Mouse (Mus musculus) CH12.LX (cell line): ENCODE results near the gene Bach2. TPM values are rescaled to one million over a fixed set of nuclear protein-coding genes. Genes with fewer than 3 reads are reported as not detected.

ENCODE experiments used
- DNase-seq: peaks from one replicate; pipeline ENCODE4 v3.0.0-alpha.2; 2013; ENCODE audit errors: extremely low read depth
- H3K27ac ChIP-seq: 2 replicates; pipeline ENCODE4 v1.5.1; 2012; ENCODE audit warnings: low read depth, mild to moderate bottlenecking, control low read depth, moderate library complexity; ENCODE audit not compliant: insufficient read depth
- H3K27me3 ChIP-seq: replicated peaks from 2 replicates; pipeline ENCODE3; 2012; ENCODE audit warnings: inconsistent platforms
- H3K36me3 ChIP-seq, 2 experiments: replicated peaks in 1 of 2; 2 replicates each; pipeline versions ENCODE3 to v1.6.1; 2012; ENCODE audit warnings: inconsistent platforms in 1 of 2, low read length in 1 of 2, mild to moderate bottlenecking in 1 of 2, mixed read lengths in 1 of 2, moderate library complexity in 1 of 2; ENCODE audit not compliant: control insufficient read depth in 1 of 2, insufficient read depth in 1 of 2
- H3K4me1 ChIP-seq, 2 experiments: 2 replicates each; pipeline ENCODE4 v1.6.1; 2012; ENCODE audit warnings: inconsistent platforms in 1 of 2, moderate library complexity in 1 of 2; ENCODE audit not compliant: insufficient read depth in 2 of 2, control insufficient read depth in 1 of 2
- H3K4me2 ChIP-seq: 2 replicates; pipeline ENCODE4 v1.6.1; 2012; ENCODE audit warnings: low read depth, mild to moderate bottlenecking, control low read depth; ENCODE audit not compliant: poor library complexity, insufficient read depth, severe bottlenecking
- H3K4me3 ChIP-seq, 3 experiments: fragments of 150-350 bp in 1 of 3; sonication (generic) in 1 of 3; replicated peaks in 1 of 3; 2 replicates each; pipeline versions ENCODE3 to v1.5.1; 2011 to 2012; ENCODE audit warnings: low read depth in 2 of 3, low read length in 2 of 3, mild to moderate bottlenecking in 2 of 3, moderate library complexity in 2 of 3, control low read depth in 1 of 3, improper control_type of control experiment in 1 of 3, inconsistent platforms in 1 of 3, mixed read lengths in 1 of 3; ENCODE audit not compliant: poor library complexity in 1 of 3
- H3K79me2 ChIP-seq: replicated peaks from 2 replicates; pipeline ENCODE4 v1.6.1; 2012; ENCODE audit warnings: mild to moderate bottlenecking, moderate library complexity; ENCODE audit not compliant: control insufficient read depth, poor library complexity, insufficient read depth, severe bottlenecking; ENCODE audit errors: extremely low read depth
- H3K9ac ChIP-seq: 2 replicates; pipeline ENCODE4 v1.6.1; 2012; ENCODE audit warnings: low read depth, mild to moderate bottlenecking, control low read depth, moderate library complexity; ENCODE audit not compliant: insufficient read depth
- H3K9me3 ChIP-seq: replicated peaks from 2 replicates; pipeline ENCODE3; 2012; ENCODE audit warnings: low read length, inconsistent platforms, mixed read lengths
- BHLHE40 ChIP-seq: IDR thresholded peaks from 2 replicates; pipeline ENCODE4 v1.6.1; 2011; ENCODE audit warnings: mild to moderate bottlenecking, low read depth, low read length, improper control_type of control experiment
- CHD1 ChIP-seq: IDR thresholded peaks from 2 replicates; pipeline ENCODE4 v1.6.1; 2012; ENCODE audit warnings: low read depth, low read length, improper control_type of control experiment, inconsistent platforms
- CTCF ChIP-seq, 2 experiments: IDR thresholded peaks in 1 of 2; conservative IDR thresholded peaks in 1 of 2; 2 replicates each; pipeline ENCODE4 v1.5.1; 2011 to 2012; ENCODE audit warnings: low read depth in 2 of 2, low read length in 2 of 2, improper control_type of control experiment in 1 of 2, inconsistent platforms in 1 of 2, mild to moderate bottlenecking in 1 of 2, moderate library complexity in 1 of 2
- GABPA ChIP-seq: IDR thresholded peaks from 2 replicates; pipeline ENCODE4 v1.6.1; 2012; ENCODE audit warnings: low read depth, low read length, improper control_type of control experiment, inconsistent platforms; ENCODE audit not compliant: insufficient replicate concordance
- IRF4 ChIP-seq: IDR thresholded peaks from 2 replicates; pipeline ENCODE4 v1.6.1; 2014; ENCODE audit warnings: low read depth, mild to moderate bottlenecking, inconsistent platforms, low read length, improper control_type of control experiment
- JUN ChIP-seq: IDR thresholded peaks from 2 replicates; pipeline ENCODE4 v1.6.1; 2011; ENCODE audit warnings: low read depth, mild to moderate bottlenecking, low read length, improper control_type of control experiment, moderate library complexity; ENCODE audit not compliant: insufficient read depth
- KAT2A ChIP-seq: IDR thresholded peaks from 2 replicates; pipeline ENCODE4 v1.6.1; 2012; ENCODE audit warnings: low read length, improper control_type of control experiment, inconsistent platforms; ENCODE audit not compliant: insufficient replicate concordance
- MAFK ChIP-seq: IDR thresholded peaks from 2 replicates; pipeline ENCODE4 v1.6.1; 2011; ENCODE audit warnings: low read length, improper control_type of control experiment; ENCODE audit not compliant: insufficient replicate concordance
- MAZ ChIP-seq: IDR thresholded peaks from 2 replicates; pipeline ENCODE4 v1.6.1; 2012; ENCODE audit warnings: low read depth, mild to moderate bottlenecking, inconsistent platforms, low read length, improper control_type of control experiment, moderate library complexity
- MXI1 ChIP-seq: IDR thresholded peaks from 2 replicates; pipeline ENCODE4 v1.6.1; 2011; ENCODE audit warnings: mild to moderate bottlenecking, low read depth, low read length, improper control_type of control experiment
- NELFE ChIP-seq: IDR thresholded peaks from 2 replicates; pipeline ENCODE4 v1.6.1; 2011; ENCODE audit warnings: low read depth, low read length, improper control_type of control experiment
- NRF1 ChIP-seq: IDR thresholded peaks from 2 replicates; pipeline ENCODE4 v1.6.1; 2014; ENCODE audit warnings: low read depth, mild to moderate bottlenecking, inconsistent platforms, low read length, improper control_type of control experiment, moderate library complexity
- POLR2A ChIP-seq: IDR thresholded peaks from 2 replicates; pipeline ENCODE4 v1.6.1; 2011; ENCODE audit warnings: low read depth, mild to moderate bottlenecking, improper control_type of control experiment, low read length
- RAD21 ChIP-seq: IDR thresholded peaks from 2 replicates; pipeline ENCODE4 v1.6.1; 2011; ENCODE audit warnings: low read depth, mild to moderate bottlenecking, low read length, improper control_type of control experiment, moderate library complexity
- SIN3A ChIP-seq: IDR thresholded peaks from 2 replicates; pipeline ENCODE4 v1.6.1; 2012; ENCODE audit warnings: low read length, improper control_type of control experiment, inconsistent platforms
- TBP ChIP-seq: conservative IDR thresholded peaks from 2 replicates; pipeline ENCODE4 v1.6.1; 2011; ENCODE audit warnings: low read depth, low read length, improper control_type of control experiment
- TCF12 ChIP-seq: IDR thresholded peaks from 2 replicates; pipeline ENCODE4 v1.6.1; 2014; ENCODE audit warnings: low read depth, mild to moderate bottlenecking, inconsistent platforms, low read length, improper control_type of control experiment
- UBTF ChIP-seq: IDR thresholded peaks from 2 replicates; pipeline ENCODE4 v1.6.1; 2012; ENCODE audit warnings: low read depth, mild to moderate bottlenecking, inconsistent platforms, low read length, improper control_type of control experiment, moderate library complexity
- USF1 ChIP-seq: IDR thresholded peaks from 2 replicates; pipeline ENCODE4 v1.6.1; 2014; ENCODE audit warnings: low read depth, mild to moderate bottlenecking, inconsistent platforms, low read length, improper control_type of control experiment
- ZKSCAN1 ChIP-seq: IDR thresholded peaks from 2 replicates; pipeline ENCODE4 v1.6.1; 2012; ENCODE audit warnings: low read depth, inconsistent platforms, low read length, improper control_type of control experiment, borderline replicate concordance
- ZMIZ1 ChIP-seq: IDR thresholded peaks from 2 replicates; pipeline ENCODE4 v1.6.1; 2012; ENCODE audit warnings: low read depth, mild to moderate bottlenecking, inconsistent platforms, low read length, improper control_type of control experiment
- ZNF384 ChIP-seq: IDR thresholded peaks from 2 replicates; pipeline ENCODE4 v1.6.1; 2012; ENCODE audit warnings: low read depth, low read length, improper control_type of control experiment, inconsistent platforms
- dilution Hi-C: fragments of 300-500 bp; cut with MboI; formaldehyde crosslinking; loops from 2 replicates; pipeline ENCODE4 v1.14.3; 2020; ENCODE audit warnings: low sequenced_read_pairs; ENCODE audit not compliant: extremely low pct_unique_long_range_greater_than_20kb, extremely low pct_ligation_motif_present
- in situ Hi-C: fragments of 300-500 bp; cut with MboI; formaldehyde crosslinking; loops from 3 replicates; pipeline ENCODE4 v1.14.3; 2019; ENCODE audit warnings: low sequenced_read_pairs, low pct_ligation_motif_present, low pct_unique_long_range_greater_than_20kb, mixed read lengths
- polyA plus RNA-seq: library from polyadenylated mRNA; unstranded; fragments of >175 nt; gene quantifications from 2 replicates; pipeline ENCODE4 v1.2.1, GENCODE M21; 2012; ENCODE audit warnings: low read depth; ENCODE audit not compliant: insufficient read length
- total RNA-seq, 2 experiments: library from RNA; depleted of rRNA; stranded (reverse); fragments of 300-350 nt in 1 of 2; fragments of >200 nt in 1 of 2; gene quantifications; 2 replicates each; pipeline ENCODE4 v1.2.3; 2012 to 2014

Bach2 gene
- total and polyA plus RNA-seq, 3 experiments: 0.11 TPM; not detected in 2

GRCm38 (mm10) chr4:32520628-32521360 lies 282.2 kb downstream of the Bach2 start:
- Histone ChIP-seq H3K27me3 (no peaks in the 10 kb centered on the region), H3K4me3 (no peak overlapping the region), H3K27ac (no peak overlapping the region), H3K36me3 (no peaks in the 10 kb centered on the region), H3K79me2 (no peaks in the 10 kb centered on the region), H3K9me3 (no peaks in the 10 kb centered on the region), H3K4me2 (no peak overlapping the region), H3K4me1 (peaks cover 10 to 34% of the 10 kb centered on the region in 2 experiments), H3K9ac (no peak overlapping the region)
- in situ Hi-C loops: no loop called here
- DNase-seq: no peak
- dilution Hi-C loops: no loop called here
- TF ChIP-seq BHLHE40 (no peak), MAFK (no peak), POLR2A (no peak), MXI1 (no peak), RAD21 (no peak), ZKSCAN1 (no peak), USF1 (no peak), ZNF384 (no peak), NELFE (no peak), MAZ (no peak), JUN (no peak), TBP (no peak)
- TF ChIP-seq, all 38 proteins: peak for 0

GRCm38 (mm10) chr4:32521361-32521740 lies 282.7 kb downstream of the Bach2 start:
- dilution Hi-C loops (no loop called here), in situ Hi-C loops (no loop called here)

More at GRCm38 (mm10) chr4:32521361-32521740, 282.7 kb downstream of the Bach2 start:
- H3K4me3 ChIP-seq: no peak overlapping the region
- no peak overlapping the region for H3K27ac ChIP-seq
- H3K9ac ChIP-seq: no peak overlapping the region
- no peaks in the 10 kb centered on the region for H3K27me3 ChIP-seq
- H3K4me1 ChIP-seq: peaks cover 10 to 40% of the 10 kb centered on the region in 2 experiments
- TF ChIP-seq TCF12 (no peak), CHD1 (no peak), ZKSCAN1 (no peak), ZMIZ1 (no peak), GABPA (no peak), MXI1 (no peak), CTCF (conservative IDR thresholded peaks at IDR 0.05 in 1 of 2, IDR thresholded peaks at IDR 0.05 in 1 of 2; ENCODE audit: low read depth in 2 of 2, low read length in 2 of 2) (no peak), NRF1 (no peak), ZNF384 (no peak), IRF4 (no peak), KAT2A (no peak), UBTF (no peak), MAFK (no peak), SIN3A (no peak)
- H3K36me3 ChIP-seq: no peaks in the 10 kb centered on the region
- no peaks in the 10 kb centered on the region for H3K79me2 ChIP-seq
- no peak for DNase-seq
- H3K9me3 ChIP-seq: no peaks in the 10 kb centered on the region
- H3K4me2 ChIP-seq: no peak overlapping the region
